Mouse (Mus musculus) hindbrain, embryonic 14.5 days (tissue): ENCODE results near the gene Pdia4. TPM values are rescaled to one million over a fixed set of nuclear protein-coding genes. Genes with fewer than 3 reads are reported as not detected.
"Not testable (repeated sequence)": the region's sequence is repeated elsewhere in the genome, so short reads cannot be mapped to it uniquely, and the experiment has no call there.

ENCODE experiments used
- ATAC-seq: fragments of 200-750 bp; cut with Nextera tagmentation; 2 replicates; pipeline ENCODE4 v1.8.0; 2017; ENCODE audit warnings: moderate number of reproducible peaks, mild to moderate bottlenecking, moderate TSS enrichment, moderate library complexity; ENCODE audit not compliant: low FRiP score
- DNase-seq: peaks from one replicate; pipeline ENCODE4 v3.0.0-alpha.2; 2015; ENCODE audit warnings: low spot score
- H3K27ac ChIP-seq: fragments of 300-500 bp; sonication (generic); 2 replicates; pipeline ENCODE4 v1.5.1; 2014; ENCODE audit warnings: mild to moderate bottlenecking, moderate library complexity
- H3K27me3 ChIP-seq: fragments of 300-500 bp; sonication (generic); 2 replicates; pipeline ENCODE4 v1.6.1; 2014; ENCODE audit warnings: mild to moderate bottlenecking, low read length, mixed read lengths; ENCODE audit not compliant: control insufficient read depth, insufficient read depth
- H3K36me3 ChIP-seq: fragments of 300-500 bp; sonication (generic); replicated peaks from 2 replicates; pipeline ENCODE4 v1.6.1; 2014; ENCODE audit not compliant: control insufficient read depth, insufficient read depth
- H3K4me1 ChIP-seq: fragments of 300-500 bp; sonication (generic); replicated peaks from 2 replicates; pipeline ENCODE4 v1.6.1; 2014; ENCODE audit warnings: antibody characterized with exemption, low read length, mixed read lengths; ENCODE audit not compliant: control insufficient read depth, insufficient read depth
- H3K4me2 ChIP-seq: fragments of 300-500 bp; sonication (generic); replicated peaks from 2 replicates; pipeline ENCODE4 v1.6.1; 2014; ENCODE audit warnings: mild to moderate bottlenecking, moderate library complexity
- H3K4me3 ChIP-seq: fragments of 300-500 bp; sonication (generic); replicated peaks from 2 replicates; pipeline ENCODE4 v1.5.1; 2014; ENCODE audit warnings: mild to moderate bottlenecking, low read length
- H3K9ac ChIP-seq: fragments of 300-500 bp; sonication (generic); 2 replicates; pipeline ENCODE4 v1.6.1; 2014
- H3K9me3 ChIP-seq: fragments of 300-500 bp; sonication (generic); 2 replicates; pipeline ENCODE4 v1.6.1; 2016; ENCODE audit warnings: low read length; ENCODE audit not compliant: control insufficient read depth
- WGBS: fragments of 180-500 bp; shearing (Covaris S2); extraction: QIAGEN DNeasy Blood & Tissue Kit; methylation state at CpG from one replicate; pipeline ENCODE4 v1.1.7; 2014; 5-methylcytosine and 5-hydroxymethylcytosine counted together
- polyA plus RNA-seq: library from polyadenylated mRNA; unstranded; fragments of >200 nt; fragmentation: Nextera tagmentation; extraction: Ambion mirVana; gene quantifications from 2 replicates; pipeline ENCODE4 v1.2.1, GENCODE M21; 2014

Gene Pdia4
- 149 and 168 TPM in 2 replicates for polyA plus RNA-seq

DNA sequence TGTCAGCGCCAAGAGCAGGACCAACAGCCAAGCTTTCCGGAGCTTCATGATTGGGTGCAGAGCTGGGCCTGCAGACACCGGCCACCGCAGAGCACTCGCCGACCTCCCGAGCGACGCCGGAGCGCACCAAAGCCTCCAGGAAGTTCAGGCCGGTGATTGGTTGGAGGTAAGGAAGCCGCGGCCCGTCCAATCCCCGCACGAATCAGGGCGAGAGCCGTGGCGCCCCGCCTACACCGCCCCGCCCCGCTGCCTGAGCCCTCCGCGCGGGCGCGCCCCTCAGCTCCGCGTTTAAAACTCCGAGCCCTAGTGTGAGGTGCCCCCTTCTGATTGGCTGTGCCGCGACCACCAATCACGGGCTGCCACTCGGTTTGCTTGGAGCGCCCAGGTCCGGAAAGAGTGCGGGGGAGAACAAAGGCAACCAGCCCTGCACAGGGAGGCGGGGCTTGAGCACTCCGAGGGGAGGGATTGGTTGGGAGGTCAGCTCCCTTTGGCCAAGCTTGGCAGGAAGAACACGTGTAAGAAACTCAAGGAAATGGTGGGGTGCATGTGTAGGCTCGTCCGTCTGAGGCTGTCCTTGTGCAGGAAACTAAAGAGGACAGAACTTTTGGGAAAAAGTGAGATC, at the start of gene Pdia4:
Pdia4 (minus strand) TSS at position 174 of the 622 bp plus-strand sequence.
- WGBS, result under 1% methylated on average over 44 of the region's 44 CpGs
- DNase-seq, result peak; percentile 96

DNA sequence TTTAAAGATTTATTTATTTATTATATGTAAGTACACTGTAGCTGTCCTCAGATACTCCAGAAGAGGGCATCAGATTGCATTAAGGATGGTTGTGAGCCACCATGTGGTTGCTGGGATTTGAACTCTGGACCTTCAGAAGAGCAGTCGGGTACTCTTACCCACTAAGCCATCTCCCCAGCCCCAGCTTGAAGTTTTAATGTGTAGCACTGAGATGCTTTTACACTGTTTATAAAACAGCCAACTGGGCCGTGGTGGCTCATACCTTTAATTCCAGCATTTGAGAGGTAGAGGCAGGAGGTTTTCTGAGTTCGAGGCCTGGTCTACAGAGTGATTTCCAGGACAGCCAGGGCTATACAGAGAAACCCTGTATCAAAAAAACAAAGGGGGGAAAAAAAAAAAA, 44.5 kb upstream of the Pdia4 start:
- not testable (repeated sequence) for H3K4me2 ChIP-seq, H3K9me3 ChIP-seq, H3K9ac ChIP-seq, H3K4me1 ChIP-seq, H3K4me3 ChIP-seq, ATAC-seq, H3K27ac ChIP-seq, H3K27me3 ChIP-seq, DNase-seq
- WGBS, result 93% methylated on average over 3 of the region's 3 CpGs
- peaks cover 56% of the 10 kb centered on the region for H3K36me3 ChIP-seq

More for the DNA sequence above, at the start of gene Pdia4:
- Histone ChIP-seq H3K27ac (peak within 1 kb of the TSS; percentile 91), H3K36me3 (peaks cover 12% of the 10 kb centered on the region), H3K9ac (peak within 1 kb of the TSS; percentile 89), H3K4me2 (peak within 1 kb of the TSS; percentile 63), H3K27me3 (no peaks in the 10 kb centered on the region), H3K4me3 (peak within 1 kb of the TSS; percentile 74), H3K4me1 (peaks cover 31% of the 10 kb centered on the region), H3K9me3 (no peaks in the 10 kb centered on the region)
- ATAC-seq, result peak; percentile 100

DNA sequence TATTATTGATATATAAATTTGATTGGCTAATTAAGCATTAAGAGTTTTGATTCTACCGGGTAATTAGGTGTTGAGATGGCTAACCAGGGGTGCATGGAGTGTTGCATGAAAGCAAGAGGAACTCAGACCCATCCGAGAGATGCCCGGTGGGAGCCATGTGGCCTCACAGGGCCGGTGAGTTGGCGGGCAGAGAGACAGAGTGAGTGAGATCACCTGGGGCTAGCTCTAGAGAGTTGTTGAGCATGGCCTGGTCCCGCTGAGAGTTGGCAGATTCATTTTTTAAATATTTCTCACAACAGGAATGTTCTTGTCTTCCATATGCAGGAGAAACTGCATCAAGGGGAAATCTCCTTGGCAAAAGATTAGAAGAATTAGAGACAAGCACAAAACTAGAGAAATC, 44.0 kb upstream of the Pdia4 start:
- WGBS, result 95% methylated on average over 6 of the region's 6 CpGs

DNA sequence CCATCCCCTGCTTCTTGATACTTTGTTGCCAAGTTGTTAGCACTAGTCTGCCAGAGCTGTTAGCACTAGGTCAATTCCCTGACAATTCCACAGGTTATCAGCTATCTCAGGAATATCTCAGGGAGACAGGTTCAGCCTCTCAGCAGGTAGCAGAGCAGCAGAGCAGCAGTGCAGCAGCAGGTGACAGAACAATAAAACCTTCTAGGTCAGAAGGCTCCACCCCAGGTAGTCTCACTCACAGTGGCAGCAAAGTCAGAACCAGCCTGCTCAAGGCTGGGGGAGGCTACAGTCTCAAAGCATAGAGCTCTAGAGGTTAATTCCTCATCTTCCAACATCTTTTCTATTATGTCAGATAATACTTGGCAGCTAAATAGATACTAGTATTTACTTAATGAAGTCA, 32.5 kb upstream of the Pdia4 start:
- Histone ChIP-seq H3K36me3 (peaks cover 31% of the 10 kb centered on the region), H3K27me3 (no peaks in the 10 kb centered on the region), H3K9ac (no peak overlapping the region), H3K4me2 (no peak overlapping the region), H3K27ac (no peak overlapping the region), H3K4me1 (no peaks in the 10 kb centered on the region), H3K9me3 (no peaks in the 10 kb centered on the region), H3K4me3 (no peak overlapping the region)
- no peak for ATAC-seq
- DNase-seq, result no peak

More for the DNA sequence above, 44.0 kb upstream of the Pdia4 start:
- Histone ChIP-seq H3K36me3 (peaks cover 52% of the 10 kb centered on the region), H3K9me3 (no peaks in the 10 kb centered on the region), H3K27ac (no peak overlapping the region), H3K4me2 (no peak overlapping the region), H3K9ac (no peak overlapping the region), H3K4me3 (no peak overlapping the region), H3K27me3 (no peaks in the 10 kb centered on the region), H3K4me1 (no peaks in the 10 kb centered on the region)
- DNase-seq (no peak), ATAC-seq (no peak)

DNA sequence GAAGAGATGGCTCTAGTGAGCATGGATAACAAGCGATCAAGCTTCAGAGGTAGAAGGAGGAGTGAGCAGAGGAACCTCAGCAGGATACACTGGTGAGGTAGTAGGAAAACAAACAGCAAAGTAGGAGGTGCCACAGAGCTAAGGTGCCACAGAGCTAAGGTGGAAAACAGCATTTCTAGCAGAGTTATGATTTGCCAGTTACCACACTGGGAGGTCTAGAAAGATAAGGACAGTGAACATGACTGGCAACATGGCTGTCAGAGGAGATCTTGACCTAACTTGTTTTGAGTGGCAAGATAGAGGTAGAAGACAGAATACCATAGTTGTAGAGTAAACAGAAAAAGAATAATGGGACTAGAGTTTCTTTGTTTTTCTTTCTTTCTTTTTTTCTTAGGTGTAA, 29.1 kb upstream of the Pdia4 start:
- DNase-seq, result no peak
- ATAC-seq, result no peak
- H3K9ac ChIP-seq, result no peak overlapping the region
- no peak overlapping the region for H3K4me2 ChIP-seq
- no peaks in the 10 kb centered on the region for H3K9me3 ChIP-seq
- H3K4me1 ChIP-seq, result peaks cover 7% of the 10 kb centered on the region; the same call in 1 of the 2 replicates
- WGBS, result 100% methylated on average over 1 of the region's 1 CpGs
- no peaks in the 10 kb centered on the region for H3K27me3 ChIP-seq
- peaks cover 39% of the 10 kb centered on the region for H3K36me3 ChIP-seq
- no peak overlapping the region for H3K4me3 ChIP-seq
- H3K27ac ChIP-seq, result no peak overlapping the region

DNA sequence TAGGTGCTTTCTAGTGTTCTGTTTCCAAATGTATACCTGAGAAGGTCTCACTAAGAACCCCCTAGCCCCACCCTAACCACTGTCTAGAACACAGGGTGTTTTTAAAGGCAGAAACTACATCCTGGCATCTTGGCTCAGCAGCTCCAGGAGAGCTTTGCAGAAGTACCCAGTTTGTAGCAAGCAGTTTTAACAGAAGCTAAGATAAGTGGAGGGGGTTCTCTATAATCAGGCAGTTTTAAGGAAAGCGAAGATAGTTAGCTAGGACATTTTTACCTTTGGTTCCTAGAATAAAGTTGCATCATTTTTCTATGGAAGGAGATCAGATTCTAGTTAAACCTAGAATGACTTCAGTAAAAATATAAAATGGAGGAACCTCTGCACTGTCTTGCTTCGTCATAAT, 28.6 kb upstream of the Pdia4 start:
- Histone ChIP-seq H3K4me1 (peaks cover 10% of the 10 kb centered on the region; the same call in 1 of the 2 replicates), H3K9ac (no peak overlapping the region), H3K4me2 (no peak overlapping the region), H3K36me3 (peaks cover 39% of the 10 kb centered on the region), H3K27ac (no peak overlapping the region), H3K9me3 (no peaks in the 10 kb centered on the region), H3K27me3 (no peaks in the 10 kb centered on the region), H3K4me3 (no peak overlapping the region)
- DNase-seq, result no peak
- ATAC-seq, result no peak
- WGBS, result 95% methylated on average over 2 of the region's 2 CpGs

DNA sequence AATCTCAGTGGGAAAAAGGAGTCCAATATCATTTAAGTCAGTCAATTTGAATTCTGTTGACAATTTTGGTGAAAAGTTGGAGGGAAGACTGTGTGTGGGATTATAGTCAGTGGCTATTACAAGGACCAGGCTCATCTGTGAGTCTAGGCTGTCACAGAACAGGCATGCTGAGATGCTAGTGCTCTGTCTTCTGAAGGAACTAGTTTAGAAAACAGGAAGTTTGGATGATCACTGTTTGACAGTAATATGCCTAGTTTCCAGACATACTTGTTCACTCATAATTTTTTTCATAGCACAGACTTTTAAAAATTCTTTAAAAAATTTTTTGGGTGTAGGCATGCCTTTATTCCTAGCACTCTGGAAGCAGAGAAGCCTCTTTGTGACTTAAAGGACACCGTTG, 27.8 kb upstream of the Pdia4 start:
- H3K27ac ChIP-seq, result no peak overlapping the region
- no peak overlapping the region for H3K9ac ChIP-seq
- no peak overlapping the region for H3K4me2 ChIP-seq
- 95% methylated on average over 1 of the region's 1 CpGs for WGBS
- H3K4me1 ChIP-seq, result peaks cover 13% of the 10 kb centered on the region; the same call in 1 of the 2 replicates
- peaks cover 39% of the 10 kb centered on the region for H3K36me3 ChIP-seq
- no peaks in the 10 kb centered on the region for H3K27me3 ChIP-seq
- H3K4me3 ChIP-seq, result no peak overlapping the region
- ATAC-seq, result no peak
- DNase-seq, result no peak
- H3K9me3 ChIP-seq, result no peaks in the 10 kb centered on the region

DNA sequence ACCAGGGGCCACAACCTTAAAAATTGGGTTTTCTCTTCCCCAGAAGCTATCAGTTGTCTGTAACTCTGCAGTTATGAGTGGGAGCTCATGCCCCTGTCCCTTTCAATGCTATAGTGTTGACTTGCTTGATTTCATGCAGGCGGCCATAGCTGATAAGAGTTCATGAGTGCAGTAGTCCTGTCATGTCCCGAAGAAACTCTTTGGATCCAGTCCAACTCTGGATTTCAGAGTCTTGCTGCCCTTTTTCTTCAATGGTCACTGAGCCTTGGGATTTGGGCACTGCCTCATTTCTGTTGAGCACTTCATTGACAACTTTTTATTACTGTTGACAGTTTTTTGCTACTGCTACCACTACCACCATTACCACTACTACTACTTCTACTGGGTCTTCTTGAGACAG, 24.4 kb upstream of the Pdia4 start:
- Histone ChIP-seq H3K27me3 (no peaks in the 10 kb centered on the region), H3K4me1 (peaks cover 13% of the 10 kb centered on the region; the same call in 1 of the 2 replicates), H3K36me3 (peaks cover 19% of the 10 kb centered on the region), H3K4me3 (no peak overlapping the region), H3K27ac (no peak overlapping the region), H3K9me3 (no peaks in the 10 kb centered on the region), H3K9ac (0 out of 2 replicates have a peak overlapping the region, but pooled peaks have one; percentile 6), H3K4me2 (no peak overlapping the region)
- 84% methylated on average over 2 of the region's 2 CpGs for WGBS
- no peak for ATAC-seq
- no peak for DNase-seq

DNA sequence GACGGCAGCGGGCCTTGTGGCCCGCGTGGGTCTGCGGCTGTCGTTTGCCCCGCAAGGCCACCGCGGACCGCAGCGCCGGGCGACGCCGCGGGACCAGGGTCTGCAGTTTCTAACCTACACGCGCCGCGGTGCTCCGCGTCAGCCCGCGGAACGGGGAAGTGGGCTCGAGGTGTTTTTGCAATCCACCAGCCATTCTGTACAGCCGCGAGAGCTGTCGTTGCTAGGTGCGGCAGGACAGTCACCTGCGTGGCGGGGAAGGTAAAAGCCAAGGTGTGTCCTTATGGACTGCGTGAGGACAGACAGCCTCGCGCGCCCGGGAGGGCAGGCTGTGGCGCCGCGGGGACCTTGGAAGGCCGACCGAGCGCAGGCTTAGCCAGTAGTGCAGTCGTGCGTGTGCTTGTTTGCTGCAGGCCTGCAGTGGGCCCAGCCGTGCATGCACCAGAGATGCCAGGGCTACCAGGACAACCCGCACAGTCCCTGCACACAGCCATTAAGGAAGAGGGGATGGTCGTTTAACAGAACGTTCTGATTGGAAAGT, 22.8 kb upstream of the Pdia4 start:
- Histone ChIP-seq H3K4me1 (peaks cover 13% of the 10 kb centered on the region; the same call in 1 of the 2 replicates), H3K4me3 (peak overlapping the region; percentile 89), H3K9ac (peak overlapping the region; percentile 95), H3K27me3 (no peaks in the 10 kb centered on the region), H3K4me2 (peak overlapping the region; percentile 63), H3K36me3 (peaks cover 11% of the 10 kb centered on the region), H3K9me3 (no peaks in the 10 kb centered on the region), H3K27ac (peak overlapping the region; percentile 96)
- under 1% methylated on average over 49 of the region's 49 CpGs for WGBS
- peak; percentile 76 for ATAC-seq
- DNase-seq, result peak; percentile 57
